Mouse (Mus musculus) limb, embryonic 11.5 days (tissue): ENCODE measurements around the gene Sh3d19. TPM values are rescaled to one million over a fixed set of nuclear protein-coding genes. Genes with fewer than 3 reads are reported as not detected.

ENCODE experiments used
- ATAC-seq: fragments of 200-750 bp; cut with Nextera tagmentation; 2 replicates; pipeline ENCODE4 v1.8.0; 2017; ENCODE audit warnings: low read depth; ENCODE audit not compliant: insufficient number of reproducible peaks, low FRiP score, low TSS enrichment
- DNase-seq: peaks from one replicate; pipeline ENCODE4 v3.0.0-alpha.2; 2015; ENCODE audit warnings: low spot score
- H3K27ac ChIP-seq: fragments of 300-500 bp; sonication (generic); replicated peaks from 2 replicates; pipeline ENCODE4 v1.5.1; 2014; ENCODE audit warnings: low read depth, mild to moderate bottlenecking, low read length
- H3K27me3 ChIP-seq: fragments of 300-500 bp; sonication (generic); 2 replicates; pipeline ENCODE4 v1.6.1; 2014; ENCODE audit warnings: mild to moderate bottlenecking, low read length, mixed read lengths; ENCODE audit not compliant: control insufficient read depth, insufficient read depth
- H3K36me3 ChIP-seq: fragments of 300-500 bp; sonication (generic); 2 replicates; pipeline ENCODE4 v1.6.1; 2014; ENCODE audit warnings: mild to moderate bottlenecking, low read length, moderate library complexity, mixed read lengths; ENCODE audit not compliant: control insufficient read depth, insufficient read depth
- H3K4me1 ChIP-seq: fragments of 300-500 bp; sonication (generic); 2 replicates; pipeline ENCODE4 v1.6.1; 2014; ENCODE audit warnings: low read length, mixed read lengths; ENCODE audit not compliant: control insufficient read depth, insufficient read depth
- H3K4me2 ChIP-seq: fragments of 300-500 bp; sonication (generic); 2 replicates; pipeline ENCODE4 v1.6.1; 2014; ENCODE audit warnings: low read depth, mild to moderate bottlenecking, moderate library complexity; ENCODE audit not compliant: severe bottlenecking
- H3K4me3 ChIP-seq: fragments of 300-500 bp; sonication (generic); 2 replicates; pipeline ENCODE4 v1.5.1; 2014; ENCODE audit warnings: low read depth, low read length
- H3K9ac ChIP-seq: fragments of 300-500 bp; sonication (generic); 2 replicates; pipeline ENCODE4 v1.6.1; 2014; ENCODE audit warnings: mild to moderate bottlenecking, low read length
- H3K9me3 ChIP-seq: fragments of 300-500 bp; sonication (generic); 2 replicates; pipeline ENCODE4 v1.6.1; 2016; ENCODE audit warnings: low read length; ENCODE audit not compliant: control insufficient read depth
- WGBS: fragments of 180-500 bp; shearing (Covaris S2); extraction: QIAGEN DNeasy Blood & Tissue Kit; methylation state at CpG from one replicate; pipeline ENCODE4 v1.1.7; 2014; 5-methylcytosine and 5-hydroxymethylcytosine counted together
- polyA plus RNA-seq: library from polyadenylated mRNA; unstranded; fragments of >200 nt; fragmentation: Nextera tagmentation; extraction: Ambion mirVana; gene quantifications from 2 replicates; pipeline ENCODE4 v1.2.1, GENCODE M21; 2014

Sh3d19 gene
- polyA plus RNA-seq, 1 experiment from 2014 or later = 19.4 TPM

DNA sequence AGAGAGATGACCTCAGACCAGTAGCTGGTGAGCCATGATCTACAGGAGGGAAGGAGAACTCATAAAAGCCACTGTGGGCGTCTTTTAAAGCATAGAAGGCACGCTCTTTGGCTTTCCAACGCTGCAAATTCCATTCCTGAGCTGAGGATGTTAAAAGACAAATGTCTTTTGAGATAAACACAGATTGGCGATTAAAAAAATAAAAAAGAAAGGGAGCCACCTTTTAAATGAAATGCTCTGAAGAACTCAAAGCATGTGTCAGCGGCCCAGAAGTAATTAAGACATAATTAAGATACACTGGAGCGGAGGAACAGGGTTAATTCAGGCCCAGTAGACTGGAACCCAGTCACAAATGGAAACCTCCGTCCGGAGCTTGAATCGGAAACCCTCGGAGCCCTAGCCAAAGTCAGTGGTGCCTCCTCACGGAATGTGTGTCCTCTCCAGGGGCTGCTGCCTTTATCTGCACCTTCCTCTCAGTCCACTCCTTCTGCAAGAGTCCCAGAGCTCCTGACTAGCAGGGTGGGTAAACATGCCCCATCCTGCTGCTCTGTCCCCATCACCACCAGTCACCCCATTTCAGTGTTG, 40.1 kb upstream of the Sh3d19 start:
- Histone ChIP-seq H3K4me2 (no peak overlapping the region), H3K4me1 (peaks cover 7% of the 10 kb centered on the region; the same call in 1 of the 2 replicates), H3K9me3 (no peaks in the 10 kb centered on the region), H3K36me3 (no peaks in the 10 kb centered on the region), H3K27ac (no peak overlapping the region), H3K4me3 (no peak overlapping the region), H3K9ac (no peak overlapping the region), H3K27me3 (no peaks in the 10 kb centered on the region)
- ATAC-seq (no peak), DNase-seq (no peak)
- WGBS = 80% methylated on average over 11 of the region's 11 CpGs

DNA sequence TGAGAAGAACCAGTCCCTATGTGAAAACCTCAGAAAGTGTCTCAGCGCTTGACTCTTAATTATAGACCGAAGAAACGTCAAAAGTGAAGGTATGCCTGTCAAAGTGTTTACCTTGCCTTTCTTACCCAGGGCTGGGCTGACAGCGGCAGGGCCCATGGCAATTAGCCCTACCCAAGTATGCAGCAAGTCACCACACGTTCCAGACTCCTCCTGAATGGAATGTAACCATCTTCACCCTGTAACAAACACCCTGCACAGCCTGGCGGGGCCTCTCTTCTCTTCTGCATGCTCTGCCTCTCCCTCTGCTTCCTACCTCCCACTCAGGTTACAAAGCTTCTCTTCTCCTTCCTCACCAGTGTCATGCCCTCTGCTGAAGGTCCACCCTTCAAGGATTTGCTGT, 39.0 kb upstream of the Sh3d19 start:
- ATAC-seq (no peak), DNase-seq (no peak)
- Histone ChIP-seq H3K27ac (0 out of 2 replicates have a peak overlapping the region, but pooled peaks have one; percentile 42), H3K4me2 (no peak overlapping the region), H3K9me3 (no peaks in the 10 kb centered on the region), H3K4me1 (peaks cover 7% of the 10 kb centered on the region; the same call in 1 of the 2 replicates), H3K36me3 (no peaks in the 10 kb centered on the region), H3K27me3 (no peaks in the 10 kb centered on the region), H3K9ac (no peak overlapping the region), H3K4me3 (no peak overlapping the region)
- WGBS = 68% methylated on average over 6 of the region's 6 CpGs

DNA sequence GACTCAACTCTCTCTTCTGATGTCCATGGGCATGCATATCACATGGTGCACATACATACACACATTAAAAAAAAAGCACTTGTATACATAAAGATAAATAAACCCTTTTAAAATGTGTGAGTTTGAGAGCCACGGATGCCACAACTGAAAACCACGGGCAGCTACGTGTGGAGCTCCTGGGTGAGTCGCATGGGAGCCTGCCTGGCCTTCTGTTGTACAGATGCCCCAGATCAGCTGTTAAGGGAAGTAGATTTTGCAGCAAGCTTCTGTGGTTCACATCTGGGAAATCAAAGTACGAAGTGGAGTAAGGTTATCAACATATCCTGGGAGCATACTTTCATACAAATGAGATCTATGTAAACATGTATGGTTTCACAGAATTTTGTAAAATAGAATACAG, 37.3 kb upstream of the Sh3d19 start:
- Histone ChIP-seq H3K9me3 (no peaks in the 10 kb centered on the region), H3K4me1 (no peaks in the 10 kb centered on the region), H3K4me2 (no peak overlapping the region), H3K9ac (no peak overlapping the region), H3K4me3 (no peak overlapping the region), H3K27ac (no peak overlapping the region), H3K27me3 (no peaks in the 10 kb centered on the region), H3K36me3 (no peaks in the 10 kb centered on the region)
- DNase-seq = no peak
- 95% methylated on average over 5 of the region's 5 CpGs for WGBS
- no peak for ATAC-seq

DNA sequence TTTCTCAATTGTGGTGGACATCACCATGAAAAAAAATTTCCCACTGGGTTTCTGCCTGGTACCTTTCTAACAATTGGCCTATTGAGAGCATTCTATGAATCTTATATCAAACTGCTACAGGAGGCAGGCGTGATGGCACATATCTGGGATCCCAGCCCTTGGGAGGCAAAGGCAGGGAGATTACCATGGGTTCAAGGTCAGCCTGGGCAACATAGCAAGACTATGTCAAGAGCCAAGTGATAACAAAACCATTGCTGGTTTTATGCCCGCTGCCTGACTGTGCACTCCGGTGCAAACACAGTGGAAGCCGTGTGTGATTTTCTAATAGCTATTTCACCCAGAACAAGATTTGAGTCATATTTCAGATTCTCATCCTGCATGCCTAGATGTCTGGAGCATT, 20.0 kb upstream of the Sh3d19 start:
- no peak overlapping the region for H3K9ac ChIP-seq
- no peaks in the 10 kb centered on the region for H3K4me1 ChIP-seq
- ATAC-seq = no peak
- no peak overlapping the region for H3K27ac ChIP-seq
- no peak overlapping the region for H3K4me3 ChIP-seq
- H3K27me3 ChIP-seq = no peaks in the 10 kb centered on the region
- H3K36me3 ChIP-seq = no peaks in the 10 kb centered on the region
- H3K4me2 ChIP-seq = no peak overlapping the region
- no peak for DNase-seq
- H3K9me3 ChIP-seq = no peaks in the 10 kb centered on the region
- 86% methylated on average over 4 of the region's 4 CpGs for WGBS

DNA sequence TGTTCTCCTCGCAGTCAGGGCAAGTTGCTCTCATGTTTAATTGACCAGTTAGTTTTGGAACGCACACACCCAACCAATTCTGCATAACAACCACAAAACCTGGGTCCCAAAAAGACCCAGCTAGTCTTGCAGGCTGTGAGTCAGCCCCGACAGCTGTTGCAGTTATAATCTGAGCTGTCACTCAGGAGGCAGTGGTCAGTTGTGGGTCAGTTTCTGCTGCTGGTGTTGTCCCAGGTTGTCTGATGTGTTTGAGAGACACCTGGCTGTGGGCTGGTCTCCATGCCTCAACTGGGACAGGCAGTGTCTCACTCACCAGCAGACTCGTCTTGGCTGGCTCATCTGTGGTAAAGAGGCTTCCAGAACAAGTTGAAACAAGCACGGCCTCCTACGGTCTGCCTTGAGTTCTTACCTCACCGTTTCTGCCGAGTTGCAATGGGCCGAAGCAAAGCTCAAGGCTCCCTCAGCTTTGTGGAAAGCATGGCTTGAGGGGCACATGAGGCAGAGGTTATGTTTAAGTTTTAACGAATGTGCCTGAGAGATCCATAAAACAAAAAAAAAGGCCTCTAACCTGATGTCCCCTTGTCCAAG, 18.1 kb upstream of the Sh3d19 start:
- H3K27ac ChIP-seq = no peak overlapping the region
- no peak overlapping the region for H3K4me2 ChIP-seq
- DNase-seq = no peak
- H3K36me3 ChIP-seq = no peaks in the 10 kb centered on the region
- no peaks in the 10 kb centered on the region for H3K27me3 ChIP-seq
- H3K4me3 ChIP-seq = no peak overlapping the region
- 80% methylated on average over 10 of the region's 10 CpGs for WGBS
- no peaks in the 10 kb centered on the region for H3K9me3 ChIP-seq
- no peak for ATAC-seq
- no peaks in the 10 kb centered on the region for H3K4me1 ChIP-seq
- H3K9ac ChIP-seq = no peak overlapping the region

DNA sequence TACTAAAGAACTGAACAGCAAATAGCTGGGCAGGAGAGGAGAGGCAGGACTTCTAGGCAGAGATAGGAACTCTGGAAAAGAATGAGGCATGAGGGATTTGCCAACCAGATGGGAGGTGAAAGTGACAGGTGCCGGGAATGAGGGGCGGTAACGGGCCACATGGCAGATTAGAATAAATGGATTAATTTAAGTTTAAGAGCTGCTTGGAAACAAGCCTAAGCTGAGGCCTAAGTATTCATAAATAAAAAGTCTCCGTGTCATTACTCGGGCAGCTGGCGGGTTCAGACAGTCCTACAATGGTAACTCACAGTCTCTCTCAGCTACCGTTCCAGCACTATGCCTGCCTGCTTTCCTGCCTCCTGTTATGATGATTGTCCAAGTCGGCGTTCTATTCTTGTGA, 15.6 kb upstream of the Sh3d19 start:
- no peaks in the 10 kb centered on the region for H3K9me3 ChIP-seq
- no peak overlapping the region for H3K4me2 ChIP-seq
- WGBS = 94% methylated on average over 9 of the region's 9 CpGs
- no peak overlapping the region for H3K9ac ChIP-seq
- H3K4me3 ChIP-seq = no peak overlapping the region
- DNase-seq (no peak), ATAC-seq (no peak)
- H3K36me3 ChIP-seq = no peaks in the 10 kb centered on the region
- no peak overlapping the region for H3K27ac ChIP-seq
- no peaks in the 10 kb centered on the region for H3K27me3 ChIP-seq
- H3K4me1 ChIP-seq = no peaks in the 10 kb centered on the region

DNA sequence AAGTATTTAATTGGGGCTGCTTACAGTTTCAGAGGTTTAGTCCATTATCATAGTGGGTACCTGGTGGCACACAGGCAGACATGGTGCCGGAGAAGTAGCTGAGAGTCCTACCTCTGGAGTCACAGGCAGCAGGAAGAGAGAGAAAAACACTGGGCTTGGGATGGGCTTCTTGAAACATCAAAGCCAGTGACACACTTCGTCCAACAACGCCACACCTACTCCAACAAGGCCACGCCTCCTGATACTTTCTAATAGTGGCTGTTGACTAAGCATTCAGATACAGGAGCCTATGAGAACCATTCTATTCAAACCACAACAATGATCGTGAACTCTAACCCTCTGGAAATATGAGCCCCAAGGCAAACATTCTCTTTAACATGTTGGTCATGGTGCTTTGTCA, 15.2 kb upstream of the Sh3d19 start:
- Histone ChIP-seq H3K9ac (no peak overlapping the region), H3K4me3 (no peak overlapping the region)

DNA sequence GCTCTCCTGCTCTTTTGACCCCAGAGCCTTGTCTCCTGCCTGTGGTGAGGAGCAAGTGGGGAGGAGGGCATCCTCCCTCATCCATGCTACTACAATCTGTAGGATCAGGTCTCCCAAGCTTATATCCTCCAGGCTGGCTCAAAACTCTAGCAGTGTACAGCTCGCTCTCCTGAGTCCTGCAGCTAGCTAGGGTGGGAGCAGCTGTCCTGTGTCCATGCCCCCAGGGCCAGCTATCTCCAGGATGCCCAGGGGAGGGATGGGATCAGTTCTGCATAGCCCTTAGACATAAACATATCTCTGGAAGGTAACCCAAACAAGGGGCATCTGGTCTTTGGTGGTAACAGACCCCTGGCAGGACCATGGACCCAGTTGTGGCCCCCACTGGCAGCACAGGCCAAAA, 11.2 kb upstream of the Sh3d19 start:
- Histone ChIP-seq H3K4me2 (no peak overlapping the region), H3K27me3 (no peaks in the 10 kb centered on the region), H3K4me1 (no peaks in the 10 kb centered on the region), H3K36me3 (no peaks in the 10 kb centered on the region), H3K9me3 (no peaks in the 10 kb centered on the region; the same call in 1 of the 2 replicates), H3K27ac (no peak overlapping the region), H3K4me3 (no peak overlapping the region), H3K9ac (no peak overlapping the region)
- 82% methylated on average over 1 of the region's 1 CpGs for WGBS
- no peak for ATAC-seq
- DNase-seq = no peak

More for the DNA sequence above, 15.2 kb upstream of the Sh3d19 start:
- Histone ChIP-seq H3K9me3 (no peaks in the 10 kb centered on the region), H3K36me3 (no peaks in the 10 kb centered on the region), H3K4me1 (no peaks in the 10 kb centered on the region), H3K27ac (no peak overlapping the region), H3K4me2 (no peak overlapping the region), H3K27me3 (no peaks in the 10 kb centered on the region)
- 85% methylated on average over 5 of the region's 5 CpGs for WGBS
- DNase-seq (no peak), ATAC-seq (no peak)

DNA sequence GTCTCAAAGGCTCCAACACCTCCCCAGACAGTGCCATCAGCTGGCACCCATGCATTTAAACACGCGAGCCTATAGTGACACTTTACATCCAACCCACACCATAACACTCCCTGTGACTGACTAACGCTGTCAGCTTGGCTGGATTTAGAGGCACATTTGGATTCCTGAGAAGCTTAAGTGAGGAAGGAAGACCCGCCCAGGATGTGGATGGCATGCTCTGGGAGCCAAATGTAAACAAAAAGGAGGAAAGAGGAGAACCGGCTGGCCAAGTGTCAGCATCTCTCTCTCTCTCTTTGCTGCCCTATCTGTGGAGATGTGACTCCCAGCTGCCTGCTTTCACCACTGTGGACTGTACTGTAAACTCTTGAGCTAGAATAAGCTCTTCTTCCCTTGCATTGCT, 9.8 kb upstream of the Sh3d19 start:
- H3K9me3 ChIP-seq = no peaks in the 10 kb centered on the region; the same call in 1 of the 2 replicates
- WGBS = 19% methylated on average over 5 of the region's 5 CpGs
- no peak for DNase-seq
- H3K9ac ChIP-seq = no peak overlapping the region
- no peak overlapping the region for H3K4me3 ChIP-seq
- H3K36me3 ChIP-seq = no peaks in the 10 kb centered on the region
- H3K27me3 ChIP-seq = no peaks in the 10 kb centered on the region
- ATAC-seq = no peak
- no peak overlapping the region for H3K27ac ChIP-seq
- H3K4me2 ChIP-seq = no peak overlapping the region
- no peaks in the 10 kb centered on the region for H3K4me1 ChIP-seq
